Mouse (Mus musculus) macrophage (primary cell): ENCODE data around the gene Igsf11. TPM values are rescaled to one million over a fixed set of nuclear protein-coding genes. Genes with fewer than 3 reads are reported as not detected.
"Not testable (repeated sequence)": the region's sequence is repeated elsewhere in the genome, so short reads cannot be mapped to it uniquely, and the experiment has no call there.

ENCODE experiments used
- H3K27ac ChIP-seq: fragments of 350-480 bp; formaldehyde crosslinking; 2 replicates; pipeline ENCODE4 v1.9.0; 2021
- H3K36me3 ChIP-seq: fragments of 350-480 bp; formaldehyde crosslinking; 2 replicates; pipeline ENCODE4 v1.9.0; 2021; ENCODE audit errors: inconsistent target
- H3K4me3 ChIP-seq: fragments of 350-480 bp; formaldehyde crosslinking; 2 replicates; pipeline ENCODE4 v1.9.0; 2021; ENCODE audit errors: inconsistent target
- H3K79me2 ChIP-seq: fragments of 350-480 bp; formaldehyde crosslinking; 2 replicates; pipeline ENCODE4 v1.9.0; 2021; ENCODE audit errors: inconsistent target
- WGBS: methylation state at CpG from one replicate; pipeline ENCODE4 v1.1.7; 2026; ENCODE audit warnings: inconsistent platforms; ENCODE audit not compliant: missing documents; 5-methylcytosine and 5-hydroxymethylcytosine counted together
- polyA plus RNA-seq: library from polyadenylated mRNA; stranded (reverse); fragments of 250-400 nt; gene quantifications from 3 replicates; pipeline ENCODE4 v1.2.4, GENCODE M21; 2018; ENCODE audit warnings: inconsistent platforms

The Igsf11 gene
- polyA plus RNA-seq, 1 experiment from 2014 or later = 0.49 TPM

DNA sequence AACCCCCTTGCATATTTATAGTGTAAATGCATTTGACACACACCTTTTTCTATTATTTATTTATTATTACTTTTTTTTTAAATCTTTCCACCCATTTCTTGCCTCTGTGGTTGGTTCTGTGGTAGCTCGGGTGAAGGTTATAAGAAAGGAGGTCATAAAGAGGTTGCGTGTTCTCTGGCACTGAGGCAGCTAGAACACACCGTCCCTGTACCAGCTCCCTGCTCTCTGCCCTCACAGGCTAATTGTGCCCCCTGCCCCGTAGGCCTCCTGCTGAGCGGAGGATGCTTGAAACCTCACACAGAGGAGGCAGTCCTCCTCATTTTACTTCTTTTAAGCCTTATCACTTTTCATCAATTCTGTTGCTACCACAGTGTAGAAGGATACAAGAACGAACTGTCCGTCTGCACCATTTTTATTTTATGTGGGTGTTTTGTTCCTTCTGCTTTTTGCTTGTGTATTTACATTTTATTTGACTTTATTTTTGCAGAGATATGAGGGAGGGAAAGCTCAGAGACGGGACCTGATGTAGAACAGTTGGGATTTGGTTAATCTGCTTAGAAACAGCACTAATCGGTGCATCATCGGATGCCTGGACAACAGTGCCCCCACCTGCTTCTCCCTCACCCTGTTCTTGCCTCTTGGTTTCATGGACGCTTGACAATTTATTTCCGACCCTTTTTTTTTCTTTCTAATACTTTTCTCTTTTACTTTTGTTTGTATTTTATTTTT lies 90.2 kb downstream of the Igsf11 start:
- no peaks in the 10 kb centered on the region for H3K36me3 ChIP-seq
- WGBS = 80% methylated on average over 12 of the region's 12 CpGs
- no peak overlapping the region for H3K4me3 ChIP-seq
- no peaks in the 10 kb centered on the region for H3K79me2 ChIP-seq
- H3K27ac ChIP-seq = no peak overlapping the region

DNA sequence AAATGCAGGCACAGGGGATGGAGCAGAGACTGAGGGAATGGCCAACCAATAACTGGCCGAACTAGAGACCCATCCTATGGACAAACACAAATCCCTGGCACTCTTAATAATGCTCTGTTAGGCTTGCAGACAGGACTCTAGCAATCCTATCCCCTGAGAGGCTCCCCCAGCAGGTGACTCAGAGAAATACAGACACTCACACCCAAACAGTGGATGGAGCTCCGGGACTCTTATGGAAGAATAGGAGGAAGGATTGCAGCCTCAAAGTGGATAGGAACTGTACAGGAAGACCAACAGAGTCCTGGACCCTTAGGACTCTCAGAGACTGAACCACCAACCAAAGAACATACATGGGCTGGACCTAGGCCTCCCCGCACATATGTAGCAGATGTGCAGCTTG lies 91.4 kb downstream of the Igsf11 start:
- WGBS = 65% methylated on average over 3 of the region's 3 CpGs
- H3K27ac ChIP-seq, H3K79me2 ChIP-seq, H3K36me3 ChIP-seq, H3K4me3 ChIP-seq: not testable (repeated sequence)

DNA sequence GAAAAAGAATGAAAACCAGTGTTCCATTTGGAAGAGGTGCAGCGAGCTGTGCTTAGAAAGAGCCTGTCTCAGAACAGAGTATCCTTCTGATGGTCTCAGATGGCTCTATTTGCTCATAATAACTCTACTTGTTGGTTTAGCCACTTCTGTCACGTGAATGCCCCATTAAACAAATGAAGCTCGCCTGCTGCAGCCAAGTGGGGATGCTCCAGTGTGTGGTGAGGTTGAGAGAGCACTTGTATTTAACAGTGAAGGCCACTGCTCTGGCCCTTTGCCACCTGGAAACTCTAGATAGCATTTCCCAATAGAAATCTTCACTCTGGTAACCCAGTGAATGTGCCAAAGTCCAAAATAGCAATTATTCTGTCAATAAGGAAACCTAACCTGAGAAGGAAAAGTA lies 92.9 kb downstream of the Igsf11 start:
- Histone ChIP-seq H3K27ac (no peak overlapping the region), H3K79me2 (no peaks in the 10 kb centered on the region), H3K4me3 (no peak overlapping the region), H3K36me3 (no peaks in the 10 kb centered on the region)
- WGBS = 77% methylated on average over 3 of the region's 3 CpGs

DNA sequence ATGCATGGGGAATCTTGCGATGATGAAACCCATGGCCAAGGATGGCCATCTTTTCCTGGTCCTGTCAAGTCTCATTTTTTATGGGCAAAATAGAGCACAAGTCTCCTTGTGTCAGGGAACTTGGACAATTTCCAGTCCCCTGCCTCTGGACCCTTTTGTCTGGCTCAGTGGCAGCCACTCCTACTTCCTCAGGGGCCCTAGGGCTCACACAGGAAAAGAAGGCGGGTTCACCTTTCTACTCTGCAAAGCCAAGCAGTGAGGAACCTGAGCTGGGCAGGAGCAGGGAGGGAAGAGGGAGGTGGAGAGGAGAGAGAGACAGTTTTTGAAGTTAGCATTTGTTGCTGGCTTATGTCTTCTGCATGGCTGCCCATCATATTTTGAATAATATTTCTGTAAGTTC lies 93.9 kb downstream of the Igsf11 start:
- no peaks in the 10 kb centered on the region for H3K36me3 ChIP-seq
- 39% methylated on average over 2 of the region's 2 CpGs for WGBS
- H3K27ac ChIP-seq = no peak overlapping the region
- H3K4me3 ChIP-seq = no peak overlapping the region
- no peaks in the 10 kb centered on the region for H3K79me2 ChIP-seq

DNA sequence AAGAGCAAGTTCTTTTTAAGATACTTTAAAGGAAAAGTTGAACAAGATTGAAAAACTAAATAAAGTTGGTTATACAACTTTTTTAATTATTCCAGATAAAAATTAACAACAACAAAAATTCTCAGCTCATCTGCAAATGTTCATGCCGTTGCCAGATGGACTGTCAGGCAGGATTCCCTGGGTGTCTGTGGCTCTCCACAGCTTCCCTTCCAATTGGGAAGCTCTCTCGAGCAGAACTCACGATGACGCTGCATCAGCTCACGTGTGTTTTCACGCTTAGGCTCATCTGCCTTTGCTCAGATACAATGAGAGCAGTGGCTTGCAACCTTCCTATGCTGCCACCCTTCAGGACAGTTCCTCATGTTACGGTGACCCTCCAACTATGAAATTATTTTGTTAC lies 101.2 kb downstream of the Igsf11 start:
- H3K79me2 ChIP-seq = no peaks in the 10 kb centered on the region
- 94% methylated on average over 7 of the region's 7 CpGs for WGBS
- no peak overlapping the region for H3K4me3 ChIP-seq
- H3K27ac ChIP-seq = no peak overlapping the region
- H3K36me3 ChIP-seq = no peaks in the 10 kb centered on the region

DNA sequence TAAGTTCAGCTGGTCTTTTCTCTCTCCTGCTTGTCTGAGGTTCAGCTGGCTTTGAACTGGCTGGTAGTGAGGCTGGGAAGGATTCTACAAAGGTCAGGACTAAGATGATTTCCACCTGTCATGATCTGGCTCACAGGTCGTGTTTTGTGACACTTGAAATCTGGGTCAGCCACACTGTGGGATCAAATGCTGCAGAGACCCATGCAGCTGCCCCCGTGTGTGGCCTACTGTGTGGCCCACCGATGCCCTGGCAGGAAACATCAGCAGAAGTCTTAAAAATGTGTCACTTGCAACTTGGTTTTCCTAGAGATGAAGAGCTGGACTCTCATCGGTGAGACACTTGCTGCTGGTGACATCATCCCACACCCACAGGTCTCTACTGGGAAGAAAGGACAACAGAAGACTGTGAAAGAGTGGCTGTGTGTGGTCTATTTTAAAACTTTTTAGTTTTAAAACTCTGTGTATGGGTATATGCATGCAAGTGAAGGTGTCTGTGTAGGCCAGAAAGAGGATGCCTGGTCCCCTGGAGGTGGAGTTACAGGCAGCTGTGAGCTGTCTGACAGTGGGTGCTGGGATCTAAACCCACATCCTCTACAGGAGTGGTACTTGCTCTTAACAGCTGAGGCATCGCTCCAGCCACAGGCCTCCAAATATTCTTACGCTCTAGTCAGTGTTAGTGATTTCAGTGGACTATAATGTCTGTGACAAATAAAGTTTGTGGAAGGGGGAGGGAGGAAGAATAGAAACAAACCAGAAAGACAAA lies 106.2 kb downstream of the Igsf11 start:
- no peaks in the 10 kb centered on the region for H3K79me2 ChIP-seq
- no peaks in the 10 kb centered on the region for H3K36me3 ChIP-seq
- no peak overlapping the region for H3K27ac ChIP-seq
- no peak overlapping the region for H3K4me3 ChIP-seq
- 86% methylated on average over 6 of the region's 6 CpGs for WGBS

DNA sequence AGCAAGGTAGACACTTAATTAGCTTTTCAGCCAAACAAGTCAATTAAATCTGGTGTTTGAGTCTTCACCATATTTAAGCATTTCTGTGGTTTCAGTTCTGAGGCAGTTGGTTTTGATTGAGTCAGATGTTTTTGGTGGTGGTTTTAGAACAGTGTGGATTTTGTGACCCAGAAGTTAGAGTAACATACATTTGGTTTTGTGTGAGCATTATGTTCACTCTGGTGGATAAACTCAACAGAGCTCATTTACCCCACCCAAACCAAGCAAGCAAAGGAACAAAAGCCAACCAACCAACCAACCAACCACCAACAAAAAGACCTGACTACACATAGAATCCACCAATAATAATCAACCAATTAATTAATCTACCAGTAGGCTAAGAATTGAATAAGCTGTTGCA lies 106.8 kb downstream of the Igsf11 start:
- no peaks in the 10 kb centered on the region for H3K36me3 ChIP-seq
- H3K79me2 ChIP-seq = no peaks in the 10 kb centered on the region
- no peak overlapping the region for H3K27ac ChIP-seq
- no peak overlapping the region for H3K4me3 ChIP-seq

DNA sequence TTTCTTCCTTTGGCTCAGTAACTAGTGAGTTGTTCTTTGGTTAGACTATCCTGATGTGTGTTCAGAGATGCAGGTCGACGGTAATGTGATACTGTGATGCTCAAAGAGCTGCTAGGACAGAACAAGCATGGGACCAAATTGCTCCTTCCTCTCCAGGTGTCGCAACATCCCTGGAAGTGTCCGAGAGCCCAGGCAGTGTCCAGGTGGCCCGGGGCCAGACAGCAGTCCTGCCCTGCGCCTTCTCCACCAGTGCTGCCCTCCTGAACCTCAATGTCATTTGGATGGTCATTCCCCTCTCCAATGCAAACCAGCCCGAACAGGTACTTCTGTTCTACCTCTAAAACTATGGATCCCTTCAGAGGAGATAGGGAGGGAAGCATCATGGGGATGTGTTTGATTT lies 114.5 kb downstream of the Igsf11 start:
- WGBS = 88% methylated on average over 7 of the region's 7 CpGs
- no peak overlapping the region for H3K27ac ChIP-seq
- no peaks in the 10 kb centered on the region for H3K36me3 ChIP-seq
- H3K4me3 ChIP-seq = no peak overlapping the region
- H3K79me2 ChIP-seq = no peaks in the 10 kb centered on the region

DNA sequence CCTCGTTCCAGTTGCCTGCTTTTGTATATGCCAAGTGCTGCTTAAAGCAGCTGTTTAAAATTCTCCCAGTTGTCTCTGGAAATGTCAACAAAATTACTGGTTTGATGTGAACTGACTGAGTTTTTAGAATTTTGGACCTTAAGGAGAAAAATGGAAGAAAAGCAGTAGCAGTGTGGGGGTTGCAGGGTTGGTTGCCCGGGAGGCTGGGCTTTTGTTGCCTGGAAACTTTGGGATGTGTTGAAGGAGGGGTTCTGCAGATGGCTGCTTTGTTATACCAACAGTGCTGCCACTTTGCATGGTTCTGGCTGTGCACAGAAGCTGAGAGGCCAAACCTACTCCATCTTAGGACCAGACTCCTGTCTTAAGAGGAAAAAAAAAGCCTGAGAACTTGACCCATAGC lies 127.0 kb downstream of the Igsf11 start:
- Histone ChIP-seq H3K4me3 (no peak overlapping the region), H3K36me3 (no peaks in the 10 kb centered on the region), H3K27ac (no peak overlapping the region), H3K79me2 (no peaks in the 10 kb centered on the region)
- 81% methylated on average over 2 of the region's 2 CpGs for WGBS

DNA sequence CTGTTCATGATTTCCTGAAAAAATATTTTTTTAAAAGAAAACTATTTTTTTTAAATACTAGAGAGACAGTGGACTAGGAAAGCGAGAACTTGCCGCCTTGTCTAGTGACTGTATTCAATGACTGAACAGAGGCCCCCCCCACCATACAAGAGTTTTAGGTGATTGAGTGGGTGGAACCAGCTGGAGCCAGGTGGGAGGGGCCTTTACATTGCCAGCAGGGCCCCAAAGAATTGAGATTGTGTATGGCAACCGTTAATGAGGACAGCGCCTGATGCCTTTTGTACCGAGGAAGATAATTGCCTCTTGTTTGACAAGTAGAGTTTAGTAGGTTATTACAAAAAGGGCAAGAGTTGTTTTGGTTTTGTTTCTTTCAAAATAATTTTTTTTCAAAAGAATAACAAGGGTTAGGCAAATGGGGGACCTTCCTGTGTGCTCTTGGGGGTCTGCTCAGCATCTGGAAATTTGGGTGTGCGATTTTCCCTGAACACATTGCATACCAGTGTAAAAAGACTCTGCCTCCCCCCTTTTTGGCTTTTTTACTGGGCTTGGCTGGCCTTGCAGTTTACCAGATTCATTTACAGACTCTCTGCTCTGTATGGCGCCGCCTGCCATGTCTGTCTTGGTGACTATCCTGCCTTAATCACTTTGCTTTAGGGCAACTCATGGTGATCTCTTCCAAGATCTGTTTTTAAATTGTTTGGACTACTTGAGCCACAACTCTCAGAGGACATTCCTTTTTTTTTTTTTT lies 133.7 kb downstream of the Igsf11 start:
- Histone ChIP-seq H3K4me3 (no peak overlapping the region), H3K79me2 (no peaks in the 10 kb centered on the region), H3K27ac (no peak overlapping the region), H3K36me3 (no peaks in the 10 kb centered on the region)
- 80% methylated on average over 8 of the region's 8 CpGs for WGBS

DNA sequence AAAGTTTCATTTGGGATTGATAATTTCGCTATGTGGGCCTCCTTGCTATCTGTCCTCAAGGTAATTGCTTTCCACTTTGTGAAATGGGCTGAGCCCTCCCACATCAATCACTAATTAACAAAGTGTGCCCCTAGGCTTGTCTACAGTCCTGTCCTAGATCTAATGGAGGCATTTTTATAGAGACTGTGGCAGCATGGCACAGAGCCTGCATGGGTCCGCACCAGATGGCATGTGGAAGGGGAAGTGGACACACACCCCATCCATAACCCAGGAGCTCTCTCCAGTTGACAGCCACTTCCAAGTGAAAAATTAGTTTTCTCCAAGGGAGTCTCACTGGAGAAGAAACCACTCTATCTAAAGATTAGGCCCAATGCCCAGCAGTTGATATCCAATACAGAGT lies 138.9 kb downstream of the Igsf11 start:
- Histone ChIP-seq H3K27ac (no peak overlapping the region), H3K36me3 (no peaks in the 10 kb centered on the region), H3K4me3 (no peak overlapping the region), H3K79me2 (no peaks in the 10 kb centered on the region)
- WGBS = 85% methylated on average over 2 of the region's 2 CpGs

DNA sequence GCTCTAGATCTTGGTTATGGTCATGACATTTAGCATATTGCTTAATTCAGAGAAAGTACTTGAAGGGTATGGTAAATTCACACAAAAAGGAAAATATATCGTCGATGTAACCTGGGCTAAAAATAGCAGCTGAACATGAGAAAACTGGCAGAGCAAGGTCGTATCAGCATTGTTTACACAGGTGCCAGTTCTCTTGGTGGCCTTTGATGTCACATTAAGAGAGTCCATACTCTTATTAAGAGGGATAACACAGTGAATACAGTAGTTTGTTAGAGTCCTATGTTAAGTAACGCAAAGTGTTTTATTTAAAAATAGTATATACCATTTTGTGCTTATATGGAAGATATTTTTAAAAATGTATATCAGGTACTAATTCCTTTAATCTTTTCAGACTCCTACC lies 144.8 kb downstream of the Igsf11 start:
- WGBS = 62% methylated on average over 4 of the region's 4 CpGs
- no peak overlapping the region for H3K4me3 ChIP-seq
- no peak overlapping the region for H3K27ac ChIP-seq
- no peaks in the 10 kb centered on the region for H3K79me2 ChIP-seq
- H3K36me3 ChIP-seq = no peaks in the 10 kb centered on the region

DNA sequence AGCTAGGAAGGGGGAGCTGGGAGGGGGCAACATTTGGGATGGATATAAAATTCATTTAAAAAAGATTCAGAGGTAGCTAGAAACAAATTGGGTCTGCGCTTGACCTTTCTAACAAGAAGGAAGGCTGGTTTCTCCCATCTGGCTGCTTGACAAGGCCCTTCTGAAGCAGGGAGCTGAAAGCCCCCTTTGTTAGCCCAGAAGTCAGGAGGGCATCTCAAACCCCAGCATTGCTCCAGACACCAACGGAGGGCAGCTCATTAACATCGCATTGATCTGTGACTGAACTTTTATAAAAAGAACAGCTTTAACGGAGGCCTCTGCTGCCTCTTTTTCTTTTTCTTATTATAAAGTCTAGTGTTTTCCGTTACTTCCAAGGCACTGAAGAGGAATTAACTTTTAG lies 151.9 kb downstream of the Igsf11 start:
- H3K79me2 ChIP-seq = no peaks in the 10 kb centered on the region
- no peak overlapping the region for H3K27ac ChIP-seq
- no peak overlapping the region for H3K4me3 ChIP-seq
- H3K36me3 ChIP-seq = no peaks in the 10 kb centered on the region
- 78% methylated on average over 5 of the region's 5 CpGs for WGBS

DNA sequence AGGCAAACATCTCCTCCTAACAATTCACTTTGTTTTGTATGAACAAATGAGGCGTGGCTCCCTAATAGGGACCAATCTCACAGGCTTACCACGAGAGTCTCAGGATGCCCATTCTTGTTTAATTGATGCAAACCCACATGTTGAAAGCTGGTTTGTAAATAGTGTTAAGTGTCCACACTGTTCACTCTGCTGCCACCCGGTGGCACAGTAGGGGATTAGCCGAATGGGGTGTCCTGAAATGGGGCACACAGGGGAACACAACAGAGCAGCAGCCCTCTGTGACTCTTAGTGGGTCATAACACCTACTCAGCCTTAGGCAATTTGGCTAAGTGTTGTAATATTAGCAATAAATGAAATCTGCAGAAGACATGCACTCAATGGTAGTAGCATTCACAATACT lies 156.4 kb downstream of the Igsf11 start:
- WGBS = 10% methylated on average over 4 of the region's 4 CpGs
- Histone ChIP-seq H3K79me2 (no peaks in the 10 kb centered on the region), H3K4me3 (no peak overlapping the region), H3K27ac (no peak overlapping the region), H3K36me3 (no peaks in the 10 kb centered on the region)

DNA sequence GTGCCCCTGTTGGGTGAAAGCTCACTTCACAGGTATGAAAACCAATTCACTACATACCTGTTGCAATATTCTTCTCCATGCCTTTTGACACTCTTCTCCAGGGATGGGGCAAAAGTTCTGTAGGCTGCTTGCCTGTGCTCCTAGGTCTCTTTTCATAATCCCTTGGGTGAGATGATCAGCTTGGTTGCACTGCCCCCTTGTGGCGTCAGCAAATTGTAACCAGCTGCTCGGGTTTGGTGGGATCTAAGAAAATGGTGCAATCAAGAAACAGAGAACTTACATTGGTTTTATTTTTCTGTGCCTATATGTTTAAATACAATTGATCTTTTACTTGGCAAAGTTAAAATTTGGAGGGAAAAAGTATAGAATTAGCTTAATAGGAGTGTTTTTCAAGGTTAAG lies 160.5 kb downstream of the Igsf11 start:
- Histone ChIP-seq H3K27ac (no peak overlapping the region), H3K79me2 (no peaks in the 10 kb centered on the region), H3K36me3 (no peaks in the 10 kb centered on the region), H3K4me3 (no peak overlapping the region)
- WGBS = 0% methylated on average over 2 of the region's 2 CpGs
